Mouse (Mus musculus) fibroblast of lung, adult 2 months (primary cell): ENCODE results near the gene Dock9.

ENCODE experiments used
- DNase-seq: peaks from one replicate; pipeline ENCODE4 v3.0.0-alpha.2; 2011; ENCODE audit warnings: low read depth

The Dock9 gene

DNA sequence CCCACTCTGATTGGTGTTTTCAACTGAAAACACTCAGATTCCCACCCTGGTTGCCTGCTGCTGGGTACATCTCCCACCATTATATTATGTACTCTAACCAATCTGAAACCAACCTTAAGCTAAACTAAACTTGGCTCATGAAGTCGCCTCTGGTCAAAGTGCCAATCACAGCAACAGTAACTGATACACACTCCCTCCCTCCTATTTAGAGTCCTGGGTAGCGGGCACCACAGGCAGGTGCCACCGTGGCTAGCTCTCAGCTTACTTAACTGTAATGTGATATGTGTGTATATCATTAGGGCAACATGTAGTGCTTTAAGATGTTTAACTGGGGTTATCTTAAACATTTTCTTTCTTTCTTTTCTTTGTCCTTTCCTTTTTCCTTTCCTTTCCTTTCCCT is 177.1 kb downstream of the Dock9 start:
- no peak for DNase-seq

DNA sequence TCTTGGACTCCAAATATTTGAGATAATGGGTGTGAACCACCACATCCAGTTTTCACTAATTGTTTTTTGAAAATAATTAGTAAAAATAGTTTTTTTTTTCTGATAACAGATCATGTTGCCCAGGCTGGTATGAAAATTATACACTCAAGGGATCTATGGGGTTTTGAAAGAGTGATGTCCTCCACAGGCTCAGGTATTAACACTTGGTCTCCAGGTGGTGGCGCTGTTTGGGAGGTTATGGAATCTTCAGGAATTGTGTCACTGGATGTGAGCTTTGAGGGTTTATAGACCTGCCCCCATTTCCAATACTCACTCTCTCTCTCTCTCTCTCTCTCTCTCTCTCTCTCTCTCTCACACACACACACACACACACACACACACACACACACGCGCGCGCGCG is 177.5 kb downstream of the Dock9 start:
- no peak for DNase-seq

DNA sequence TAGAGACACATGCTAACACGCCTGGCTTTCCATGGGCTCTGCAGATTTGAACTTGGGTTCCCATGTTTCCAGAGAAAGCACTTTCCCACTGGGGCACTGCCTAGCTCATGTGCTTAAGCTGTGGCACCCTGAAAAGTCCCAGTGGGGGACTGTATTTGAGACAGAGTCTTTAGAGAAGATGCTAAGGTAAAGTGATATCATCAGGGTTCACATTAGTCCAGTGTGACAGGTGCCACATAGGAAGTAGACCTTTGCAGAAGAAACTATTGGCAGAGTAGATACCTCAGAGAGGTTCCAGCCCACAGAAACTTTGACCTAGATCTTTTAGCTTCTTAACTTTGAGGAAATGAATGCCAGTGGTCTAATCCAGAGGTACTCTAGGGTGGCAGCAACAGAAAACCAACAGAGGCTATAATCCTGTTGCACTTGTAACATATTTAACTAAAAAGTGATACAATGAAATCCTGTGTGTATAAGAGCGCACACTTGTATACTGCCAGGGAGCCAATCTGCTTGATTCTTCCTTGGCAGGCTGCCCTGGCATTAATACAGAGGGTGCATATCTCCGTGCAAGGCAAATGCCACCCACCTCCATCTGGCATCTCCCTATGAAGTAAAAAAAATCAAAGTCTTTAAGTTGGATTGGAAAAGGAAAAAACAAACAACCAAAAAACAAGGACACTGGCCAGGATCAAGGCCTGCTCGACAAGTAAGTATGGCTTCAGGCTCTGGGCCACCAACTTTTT is 179.8 kb downstream of the Dock9 start:
- DNase-seq: no peak

DNA sequence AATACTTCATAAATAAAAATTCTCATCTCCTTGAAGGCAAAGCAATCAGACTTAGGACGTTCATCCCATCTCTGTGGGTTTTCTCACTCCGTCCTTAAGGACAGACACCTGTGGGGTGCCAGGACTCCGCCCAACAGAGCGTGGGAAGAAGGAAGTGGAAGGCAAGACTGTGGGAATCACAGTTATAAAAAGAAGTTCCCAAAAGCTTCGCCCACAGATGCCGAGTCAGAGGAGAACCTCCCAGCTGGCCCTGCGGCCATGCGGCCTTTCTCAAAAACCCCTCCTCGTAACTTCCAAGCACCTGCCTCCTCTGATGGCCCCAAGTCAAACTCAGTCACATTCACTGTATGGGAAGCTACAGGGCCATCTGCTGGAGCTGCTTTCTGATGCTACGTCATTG is 182.2 kb downstream of the Dock9 start:
- DNase-seq: peak; percentile 54

DNA sequence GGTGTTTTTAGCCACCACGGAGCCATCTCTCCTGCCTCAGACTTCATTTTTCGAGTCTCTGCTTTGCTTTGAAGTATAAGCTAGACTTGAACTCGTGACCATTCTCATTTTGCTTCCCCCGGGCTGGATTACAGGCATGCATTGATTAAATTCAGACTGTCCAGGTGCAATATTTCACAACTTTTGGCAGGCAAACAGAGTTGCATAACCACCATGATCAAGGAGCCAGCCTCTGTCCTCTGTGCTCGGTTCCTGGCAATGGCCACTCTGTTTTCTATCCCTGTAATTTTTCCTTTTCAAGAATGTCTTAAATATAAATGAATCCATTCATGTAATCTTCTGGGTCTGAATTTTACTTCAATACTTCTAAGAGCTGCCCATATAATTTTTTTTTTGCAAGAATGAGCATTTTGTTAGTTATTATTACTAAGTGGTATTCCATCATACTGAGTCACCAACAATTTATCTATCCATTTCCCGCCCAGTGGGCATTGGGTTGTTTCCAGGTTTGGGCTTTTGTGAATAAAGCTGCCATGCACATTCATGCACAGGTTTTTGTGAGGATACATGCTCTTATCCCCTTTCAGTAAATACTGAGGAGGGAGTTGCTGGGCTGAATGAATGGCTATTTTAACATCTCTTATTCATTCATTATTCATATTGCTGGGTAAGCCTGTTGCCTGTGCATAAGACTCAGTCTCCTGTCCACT is 183.0 kb downstream of the Dock9 start:
- DNase-seq: peak; percentile 93

DNA sequence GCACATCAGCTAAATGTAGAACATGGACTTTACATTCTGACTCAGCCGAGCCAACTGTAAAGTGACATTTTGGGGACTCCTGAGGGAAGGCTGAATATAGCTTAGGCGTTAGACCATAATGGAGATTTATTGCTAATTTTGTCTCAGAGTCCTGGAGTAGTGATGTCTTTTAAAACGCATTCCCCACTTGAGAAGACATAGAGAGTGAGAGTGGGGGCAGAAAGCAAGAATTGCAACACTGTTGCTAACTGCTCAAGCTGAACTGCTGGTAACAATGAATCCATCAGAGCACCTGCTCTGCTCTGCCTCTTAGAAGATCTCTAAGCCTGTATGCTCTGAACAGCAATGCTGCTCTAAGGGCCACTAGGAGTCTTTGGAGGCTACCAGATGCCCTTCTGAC is 184.1 kb downstream of the Dock9 start:
- DNase-seq: no peak

DNA sequence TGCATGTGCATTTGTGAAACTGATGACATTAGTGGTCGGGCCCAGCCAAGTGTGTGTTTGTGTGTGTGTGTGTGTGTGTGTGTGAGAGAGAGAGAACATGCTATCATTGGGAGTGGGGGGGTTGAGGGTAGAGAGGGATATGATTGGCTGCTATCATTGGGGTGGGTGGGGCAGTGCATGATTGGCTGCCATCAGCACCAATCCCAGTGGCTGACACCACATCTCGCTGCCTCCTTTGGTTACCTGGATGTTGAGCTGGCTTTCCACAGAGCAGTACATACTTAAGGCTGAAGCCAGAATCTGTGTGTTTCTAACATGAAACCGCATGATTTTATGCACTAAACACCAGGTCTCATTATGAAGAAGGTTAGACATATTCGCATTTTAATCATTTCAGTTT is 184.7 kb downstream of the Dock9 start:
- DNase-seq: no peak

DNA sequence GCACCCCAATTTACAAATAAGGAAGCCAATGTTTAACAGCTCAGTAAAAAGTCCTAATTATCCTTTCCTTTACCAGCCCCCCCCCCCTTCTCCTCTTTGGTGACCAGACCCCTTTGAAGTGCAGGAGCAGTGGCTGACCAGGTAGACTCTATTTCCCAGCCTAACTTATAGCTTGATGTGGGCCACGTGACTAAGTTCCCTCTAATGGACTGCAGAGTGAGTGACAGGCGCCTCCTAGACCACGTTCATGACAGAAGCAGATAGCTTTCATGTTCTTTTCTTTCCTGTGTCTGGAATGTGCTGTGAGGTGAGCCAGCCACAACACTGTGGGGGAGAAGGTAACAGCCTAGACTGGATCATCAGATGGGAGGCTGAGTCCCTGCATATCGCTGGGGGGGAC is 186.1 kb downstream of the Dock9 start:
- DNase-seq: no peak

DNA sequence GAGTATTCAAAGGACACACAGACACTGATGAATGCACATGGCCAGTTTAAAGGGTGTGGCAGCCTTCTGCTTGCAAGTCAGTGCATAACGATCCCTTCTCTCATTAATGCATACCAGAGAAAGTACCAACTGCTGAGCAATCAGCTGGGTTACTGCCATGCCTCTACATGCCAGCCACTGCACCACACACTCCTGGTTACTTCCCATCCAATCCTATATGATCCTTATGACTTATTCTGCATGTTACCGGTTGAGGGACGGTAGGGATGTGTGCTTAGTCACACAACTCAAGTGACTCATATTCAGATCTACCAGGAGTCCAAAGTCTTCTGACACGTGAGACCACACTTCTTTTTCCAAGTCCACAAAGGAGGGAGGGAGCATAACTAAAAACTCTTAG is 186.5 kb downstream of the Dock9 start:
- DNase-seq: peak; percentile 40

DNA sequence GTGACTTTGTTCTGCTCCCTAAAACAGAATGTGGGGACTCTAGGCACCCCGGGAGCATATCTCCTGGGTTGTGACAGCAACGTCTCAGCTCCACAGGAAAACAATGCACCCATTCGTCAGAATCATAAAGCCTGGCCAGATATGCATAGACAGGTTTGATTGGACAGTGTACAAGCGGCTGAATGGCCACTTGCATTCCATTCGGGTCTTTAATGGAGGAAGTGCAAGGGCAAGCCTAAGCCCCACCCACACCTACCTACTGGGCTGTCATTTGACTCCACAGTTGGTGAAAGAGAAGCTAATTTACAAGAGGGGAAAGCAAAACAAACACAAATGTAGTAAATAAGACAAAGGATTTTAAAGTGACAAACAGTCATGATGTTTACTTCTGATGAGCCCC is 189.1 kb downstream of the Dock9 start:
- DNase-seq: no peak

DNA sequence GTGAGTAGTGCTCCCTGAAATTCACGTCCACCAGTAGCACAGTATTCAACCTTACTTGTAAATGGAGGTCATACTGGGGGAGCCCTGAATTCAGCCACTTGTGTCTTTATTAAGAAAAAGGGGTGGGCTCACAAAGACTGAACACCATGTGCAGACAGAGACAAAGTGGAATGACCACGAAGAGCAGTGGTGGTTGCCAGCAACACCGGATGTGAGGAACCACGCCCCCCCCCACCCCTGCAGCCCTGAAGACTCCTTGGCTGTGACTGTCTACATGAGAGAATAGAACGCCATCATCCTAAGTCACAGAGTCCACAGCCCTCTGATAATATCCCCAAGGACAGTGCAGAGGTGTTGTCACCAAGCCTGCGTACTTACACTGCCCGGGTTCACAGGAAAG is 191.2 kb downstream of the Dock9 start:
- DNase-seq: no peak

DNA sequence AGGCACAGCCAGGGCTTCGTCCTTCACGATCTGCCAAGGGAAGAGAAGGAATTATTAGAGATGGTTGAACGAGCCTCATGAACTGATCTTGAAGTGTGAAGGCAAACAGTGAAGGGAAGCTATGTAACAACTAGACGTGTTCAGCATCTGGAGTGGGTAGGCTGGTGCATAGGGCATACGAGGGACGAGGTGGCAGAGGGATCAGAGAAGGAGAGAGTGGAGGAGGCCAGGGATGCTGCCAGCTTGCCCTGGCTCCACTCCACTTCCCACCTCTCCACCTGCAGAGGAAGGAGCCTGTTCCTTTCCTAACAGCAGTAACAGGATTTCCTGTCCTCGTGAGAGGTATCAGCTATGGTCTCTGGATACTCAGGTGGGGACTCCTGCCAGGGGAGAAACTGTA is 192.4 kb downstream of the Dock9 start:
- DNase-seq: no peak

DNA sequence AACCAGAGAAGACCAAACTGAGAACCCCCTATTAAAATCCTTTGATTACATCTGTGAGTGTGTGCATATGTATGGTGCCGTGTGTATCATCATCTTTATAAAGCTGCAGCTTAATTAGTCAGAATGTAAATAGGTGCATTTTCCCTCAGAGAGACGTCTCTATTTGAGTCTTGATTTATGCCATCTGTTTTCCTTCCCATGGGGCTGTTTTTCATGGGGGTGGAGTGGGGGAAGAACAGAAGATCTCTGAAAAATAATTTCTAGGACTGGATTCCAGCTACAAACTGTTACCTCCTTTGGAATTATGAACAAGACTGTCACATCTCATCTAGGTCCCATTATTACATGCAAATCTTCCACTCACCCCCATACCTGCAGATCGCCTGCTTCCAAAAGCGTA is 193.1 kb downstream of the Dock9 start:
- no peak for DNase-seq

DNA sequence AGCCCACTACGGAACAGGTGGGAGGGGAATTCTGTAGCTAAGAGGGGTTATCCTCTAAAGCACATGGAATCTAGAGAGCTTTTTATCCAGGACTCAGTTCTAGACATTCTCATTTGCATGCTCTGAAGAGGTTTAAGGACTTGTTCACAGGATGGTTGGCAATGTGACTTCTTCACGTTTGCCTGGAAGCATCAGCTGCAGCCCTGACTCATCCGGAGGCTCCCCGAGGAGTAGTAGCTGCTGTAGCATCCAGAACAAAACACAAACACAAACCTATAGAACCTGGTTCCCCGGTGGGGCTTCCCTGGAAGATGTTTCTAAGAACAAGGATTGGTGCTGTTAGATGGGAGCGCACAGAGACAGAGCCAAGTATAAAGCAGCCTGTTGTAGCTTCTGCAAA is 195.0 kb downstream of the Dock9 start:
- DNase-seq: no peak

DNA sequence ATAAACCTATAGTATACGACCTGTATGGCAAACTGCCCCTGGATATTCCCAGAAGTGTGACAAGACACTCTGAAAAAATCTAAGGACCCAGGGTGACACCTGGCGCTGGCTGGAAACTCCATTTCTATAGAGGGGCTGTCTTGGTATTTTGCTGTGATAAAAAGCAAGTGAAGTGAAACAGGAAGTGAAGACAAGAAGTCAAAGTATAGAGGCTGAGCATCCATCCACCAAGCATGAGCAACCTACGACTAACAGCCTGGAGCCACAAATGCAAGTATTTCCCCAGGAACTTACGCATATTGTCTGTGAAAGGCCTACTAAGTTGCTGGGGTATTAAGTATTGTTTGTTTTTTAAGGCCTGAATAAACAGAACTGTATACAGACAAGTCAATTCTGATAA is 197.1 kb downstream of the Dock9 start:
- DNase-seq: no peak

DNA sequence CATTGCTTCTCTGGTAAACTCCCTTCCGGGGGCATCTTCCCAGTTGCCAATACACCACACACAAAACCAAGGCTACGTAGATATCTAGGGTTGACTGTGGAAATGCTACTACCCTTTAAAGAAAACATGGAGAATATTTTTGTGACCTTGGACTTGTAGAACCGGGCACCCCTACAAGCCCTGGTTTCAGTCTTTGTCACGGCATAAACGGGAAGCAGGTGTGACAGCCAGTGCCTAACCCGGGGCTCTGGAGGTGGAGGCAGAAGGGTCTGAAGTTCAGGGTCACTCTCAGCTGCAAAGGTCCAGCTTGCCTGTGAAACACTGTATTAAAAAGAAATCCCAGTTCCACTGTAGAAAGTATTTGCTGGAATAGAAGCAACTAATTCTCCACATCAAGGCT is 200.6 kb downstream of the Dock9 start:
- no peak for DNase-seq

DNA sequence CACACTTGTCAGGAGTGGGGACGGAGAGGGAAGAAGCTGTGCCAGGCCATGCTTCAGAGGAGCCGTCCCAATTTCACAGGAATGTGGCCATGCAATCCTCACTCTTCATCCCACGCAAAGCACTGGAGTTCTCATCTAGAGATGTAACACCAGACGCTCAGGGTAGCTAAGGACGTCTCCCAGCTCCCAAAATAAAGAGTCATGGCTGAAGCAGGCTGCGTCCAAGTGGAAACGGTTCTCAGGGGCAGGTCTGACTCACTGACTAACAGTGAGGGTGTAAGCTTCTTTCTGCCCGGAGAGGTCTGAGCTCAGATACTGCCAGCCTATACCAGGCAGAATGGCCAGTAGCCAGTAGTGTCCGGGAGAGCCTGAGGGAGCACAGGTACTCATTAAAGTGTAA is 201.0 kb downstream of the Dock9 start:
- DNase-seq: no peak

DNA sequence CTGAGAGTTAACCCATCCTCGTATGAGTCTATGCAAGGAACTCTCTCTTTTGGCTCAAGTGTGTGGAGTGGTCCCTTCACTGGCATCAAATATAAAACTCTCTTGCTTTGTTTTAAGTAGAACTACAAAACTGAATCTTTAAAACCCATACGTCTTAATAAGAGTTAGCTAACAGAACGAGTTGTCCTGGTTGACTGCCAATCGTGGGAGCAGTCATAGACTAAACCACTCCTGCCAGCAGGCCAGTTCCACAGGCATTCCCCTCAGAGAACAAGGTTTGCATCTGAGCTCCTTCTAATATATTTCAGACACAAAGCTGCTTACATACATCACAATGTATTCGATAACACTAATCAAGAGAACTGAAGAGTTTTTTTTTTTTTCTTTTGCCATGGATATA is 203.0 kb downstream of the Dock9 start:
- no peak for DNase-seq

DNA sequence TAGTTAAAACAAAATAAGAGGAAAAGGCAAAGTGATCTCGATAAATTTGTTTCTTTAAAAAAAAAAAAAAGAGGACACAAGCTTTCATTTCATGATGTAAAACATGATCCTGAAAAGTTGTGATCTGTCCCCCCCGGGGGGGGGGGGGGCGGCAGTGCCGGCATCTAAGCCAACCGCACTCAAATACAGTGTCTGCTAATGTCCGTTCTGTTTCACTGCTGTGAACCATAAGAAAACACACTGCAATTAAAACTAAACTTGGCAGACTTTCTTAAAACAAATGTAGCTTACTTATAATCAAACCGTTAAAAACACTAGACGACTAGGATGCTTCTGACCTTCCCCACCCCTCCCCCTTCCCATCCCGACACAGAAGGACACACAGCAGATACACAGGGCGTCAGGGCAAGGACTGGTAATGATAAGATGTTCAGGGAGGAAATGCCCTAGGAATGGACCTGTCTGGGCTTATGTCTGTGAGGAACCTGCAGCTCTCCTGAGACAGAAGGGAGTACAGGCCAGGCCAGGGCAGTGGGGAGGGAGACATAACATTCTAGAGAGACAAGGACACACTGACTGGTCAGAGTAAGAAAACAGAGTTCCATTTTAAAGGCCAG is 204.2 kb downstream of the Dock9 start:
- no peak for DNase-seq

DNA sequence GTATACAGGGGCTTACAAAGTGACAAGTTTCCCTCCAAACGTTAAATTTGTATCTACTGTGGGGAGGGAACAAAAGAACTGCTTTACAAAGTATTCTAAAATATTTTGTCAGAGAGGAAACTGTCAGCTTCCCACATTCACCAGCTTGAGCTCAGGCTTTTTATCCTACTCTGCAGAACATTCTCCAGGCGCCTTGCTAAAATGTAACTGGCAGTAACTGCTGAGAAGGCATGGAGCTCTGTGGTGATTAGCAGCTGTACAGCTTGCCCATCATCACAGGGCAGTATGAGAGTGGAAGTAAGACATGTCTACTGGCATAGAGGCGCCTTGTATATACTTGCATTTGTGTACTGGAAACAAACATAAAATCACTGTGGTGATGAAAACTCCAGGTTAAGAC is 204.7 kb downstream of the Dock9 start:
- DNase-seq: no peak

DNA sequence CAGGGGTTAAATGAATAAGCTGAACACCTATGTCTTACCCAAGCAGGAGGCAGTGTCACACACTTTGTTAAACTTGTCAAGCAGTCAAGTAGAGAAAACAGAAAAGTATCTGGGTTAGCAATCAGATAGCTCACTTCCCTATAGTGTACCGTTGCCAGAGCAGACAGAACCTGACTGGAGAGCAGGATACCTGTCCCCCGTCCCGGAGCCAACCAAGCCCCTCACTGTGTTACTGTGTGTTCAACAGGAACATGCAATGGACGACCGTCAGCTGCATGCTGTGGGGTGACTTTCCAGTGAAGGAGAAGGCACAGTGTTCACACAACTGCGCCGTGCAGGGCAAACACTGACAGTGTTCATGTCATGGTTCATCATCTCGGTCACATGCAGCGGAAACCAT is 205.3 kb downstream of the Dock9 start:
- no peak for DNase-seq

DNA sequence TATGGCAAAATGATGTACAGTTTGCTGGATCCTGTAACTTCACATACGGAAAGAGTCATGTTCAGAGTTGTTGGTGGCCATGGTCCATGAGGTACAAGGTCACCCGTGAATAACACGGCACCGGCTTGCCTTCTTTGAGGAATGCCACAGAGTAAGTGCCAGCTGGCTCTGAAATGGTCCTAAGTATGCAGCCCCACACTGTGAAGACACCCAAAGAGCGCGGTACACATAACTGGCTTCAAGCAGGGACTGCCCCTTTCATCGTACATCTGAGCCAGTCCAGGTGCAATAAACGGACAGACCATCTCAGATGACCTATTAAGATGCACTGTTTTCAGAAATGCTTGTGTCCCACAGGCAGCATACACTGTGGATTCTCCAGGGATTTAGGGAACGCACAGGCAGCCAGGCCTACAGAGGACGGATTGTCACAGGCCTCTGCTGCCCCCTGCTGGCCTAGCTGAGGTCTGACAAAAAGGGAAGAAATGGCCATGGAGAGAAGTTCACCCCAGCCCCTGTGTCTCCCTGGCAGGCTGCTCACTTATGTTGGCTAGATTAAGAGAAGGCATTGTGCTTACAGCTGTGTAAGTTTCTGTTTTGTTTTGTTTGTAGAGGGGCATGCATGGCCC is 208.4 kb downstream of the Dock9 start:
- no peak for DNase-seq

DNA sequence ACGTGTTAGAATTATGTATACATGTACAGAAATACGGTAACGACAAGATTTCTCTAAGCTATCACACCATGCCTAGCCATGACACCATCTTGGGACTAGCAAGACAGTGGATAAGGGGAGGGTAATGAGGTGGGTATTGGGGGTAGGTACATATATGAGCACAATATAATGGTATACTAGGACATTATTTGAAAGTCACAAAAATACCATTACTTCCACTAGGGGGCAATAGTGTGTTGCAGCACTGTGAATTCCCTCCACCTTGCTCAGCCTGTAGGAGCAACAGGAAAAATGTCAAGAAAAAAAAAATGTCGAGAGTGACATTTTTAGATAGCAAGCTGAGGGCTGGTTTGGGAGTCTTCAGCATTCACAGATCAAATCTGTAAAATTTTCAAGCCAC is 209.2 kb downstream of the Dock9 start:
- DNase-seq: no peak
